Mouse (Mus musculus) ES-E14 (cell line): ENCODE measurements at regions not wholly inside any gene's neighbourhood (a gene's known extent, or its start where the extent isn't known, plus 50 kb on each side); places are given as distances from the start of the nearest gene placed in this dataset.

Source experiments
- HCFC1 ChIP-seq: IDR thresholded peaks from 2 replicates; pipeline ENCODE4 v1.6.1; 2012; ENCODE audit warnings: low read length, inconsistent platforms, borderline replicate concordance; ENCODE audit not compliant: insufficient read depth
- MAFK ChIP-seq: IDR thresholded peaks from 2 replicates; pipeline ENCODE4 v1.6.1; 2014; ENCODE audit warnings: mild to moderate bottlenecking, low read depth, low read length, inconsistent platforms; ENCODE audit not compliant: insufficient read depth
- ZNF384 ChIP-seq: IDR thresholded peaks from 2 replicates; pipeline ENCODE4 v1.6.1; 2012; ENCODE audit warnings: low read depth, low read length, inconsistent platforms

DNA sequence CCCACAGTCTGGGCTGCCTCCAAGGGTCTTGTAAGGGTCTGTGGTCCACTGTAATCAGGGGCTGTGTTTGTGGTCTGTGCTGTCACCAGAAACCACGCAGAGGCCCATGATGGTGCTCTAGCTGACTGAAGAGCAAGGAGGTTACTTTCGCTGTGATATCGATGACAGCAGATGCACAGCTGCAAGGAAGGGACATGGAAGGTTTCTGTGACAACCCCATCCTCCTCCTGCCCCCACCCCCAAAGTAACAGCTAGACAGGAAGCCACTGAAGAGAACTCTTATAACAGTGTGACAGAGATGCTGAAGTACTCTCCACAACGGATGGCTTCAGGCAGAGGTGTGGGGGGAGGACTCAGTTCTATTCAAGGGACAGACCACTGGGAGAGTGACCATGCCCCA is 127.0 kb upstream of the Ubl3 start:
- TF ChIP-seq MAFK (no peak), HCFC1 (no peak), ZNF384 (no peak)
